Mouse (Mus musculus): ENCODE results near the gene Epas1. TPM values are rescaled to one million over a fixed set of nuclear protein-coding genes. Genes with fewer than 3 reads are reported as not detected.
A peak's percentile ranks its signal among the peaks of the same experiment; 100 is the strongest.

Gene Epas1
- 6.1 and 6.4 TPM in 2 replicates for polyA plus RNA-seq (2014; fragmentation: Nextera tagmentation; extraction: Ambion mirVana)

DNA sequence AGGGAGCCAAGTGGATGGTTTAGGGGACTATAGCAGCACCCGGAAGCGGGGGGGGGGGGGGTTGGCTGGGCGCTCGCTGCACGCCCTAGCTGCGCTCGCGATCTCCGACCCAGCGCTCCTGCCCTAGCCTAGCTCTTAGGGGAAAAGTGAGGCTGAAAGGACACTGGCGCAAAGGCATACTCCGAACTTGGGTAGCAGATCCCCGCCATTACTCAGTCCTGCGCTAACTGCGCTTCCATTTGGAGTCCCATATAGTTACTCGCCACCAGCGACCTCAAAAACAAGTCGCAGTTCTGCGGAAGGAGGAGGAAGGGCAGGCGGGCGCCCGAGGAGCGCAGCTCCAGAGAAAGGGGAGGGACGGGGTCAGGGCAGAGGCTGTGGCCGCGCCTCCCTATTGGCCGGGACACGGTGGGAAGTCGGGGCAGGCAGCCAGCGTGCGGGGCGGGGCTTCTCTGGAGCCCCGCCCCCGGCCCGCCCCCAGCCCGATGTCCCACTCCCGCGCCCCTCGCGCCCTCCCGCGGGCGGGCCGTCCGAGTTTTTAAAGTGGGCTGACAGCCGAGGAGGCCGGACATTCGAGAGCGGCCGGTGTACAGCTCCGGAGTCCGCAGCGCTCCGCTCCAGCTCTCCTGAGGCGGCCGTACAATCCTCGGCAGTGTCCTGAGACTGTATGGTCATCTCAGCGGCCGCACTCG lies at the start of gene Epas1:
TSS of gene Epas1 (plus strand) at position 571 of the 692 bp plus-strand sequence.
- peak; percentile 91 for ATAC-seq
- Histone ChIP-seq H3K9me3 (replicated peaks; ENCODE audit: control insufficient read depth, low read length) (no peaks in the 10 kb centered on the region), H3K9ac (ENCODE audit: low read length) (peak within 1 kb of the TSS; percentile 52), H3K27ac (ENCODE audit: low read depth, low read length) (no peak within 1 kb of the TSS), H3K4me1 (ENCODE audit: control insufficient read depth, insufficient read depth, low read length) (peaks cover 18% of the 10 kb centered on the region), H3K4me2 (ENCODE audit: low read length) (peak within 1 kb of the TSS; percentile 89), H3K36me3 (ENCODE audit: control insufficient read depth, insufficient read depth, low read length) (no peaks in the 10 kb centered on the region), H3K4me3 (ENCODE audit: low read depth, low read length) (peak within 1 kb of the TSS; percentile 48), H3K27me3 (replicated peaks; ENCODE audit: control insufficient read depth, insufficient read depth, low read length) (peaks cover 54% of the 10 kb centered on the region)
- peak; percentile 67 for DNase-seq (ENCODE audit: low spot score)
- WGBS, result under 1% methylated on average over 59 of the region's 60 CpGs

DNA sequence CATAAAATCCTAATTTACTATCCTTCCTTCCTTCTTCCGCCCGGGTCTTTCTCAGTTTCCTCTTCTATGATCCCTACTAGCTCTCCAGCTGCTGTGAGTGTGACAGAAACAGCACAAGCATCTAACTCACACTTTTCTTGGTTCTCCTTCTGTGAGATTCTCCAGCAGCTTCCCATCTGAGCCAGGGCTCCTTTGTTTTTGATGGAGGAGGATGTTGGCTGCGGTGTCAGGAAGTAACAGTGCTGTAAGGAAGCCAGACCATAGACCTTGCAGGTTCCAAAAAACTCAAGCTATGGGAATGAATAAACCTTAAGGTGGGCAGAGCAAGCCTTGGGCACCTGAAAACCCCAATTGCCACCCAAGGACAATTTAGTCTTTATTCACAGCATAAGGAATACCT lies 48.3 kb upstream of the Epas1 start:
- no peaks in the 10 kb centered on the region for H3K4me1 ChIP-seq (ENCODE audit: control insufficient read depth, insufficient read depth, low read length)
- H3K27ac ChIP-seq (ENCODE audit: low read depth, low read length), result no peak overlapping the region
- DNase-seq (ENCODE audit: low spot score) (no peak), ATAC-seq (no peak)
- H3K27me3 ChIP-seq (replicated peaks; ENCODE audit: control insufficient read depth, insufficient read depth, low read length), result no peaks in the 10 kb centered on the region
- WGBS, result 94% methylated on average over 3 of the region's 3 CpGs
- H3K4me2 ChIP-seq (ENCODE audit: low read length), result no peak overlapping the region
- H3K4me3 ChIP-seq (ENCODE audit: low read depth, low read length), result no peak overlapping the region
- no peaks in the 10 kb centered on the region for H3K36me3 ChIP-seq (ENCODE audit: control insufficient read depth, insufficient read depth, low read length)
- no peak overlapping the region for H3K9ac ChIP-seq (ENCODE audit: low read length)
- H3K9me3 ChIP-seq (replicated peaks; ENCODE audit: control insufficient read depth, low read length), result no peaks in the 10 kb centered on the region

DNA sequence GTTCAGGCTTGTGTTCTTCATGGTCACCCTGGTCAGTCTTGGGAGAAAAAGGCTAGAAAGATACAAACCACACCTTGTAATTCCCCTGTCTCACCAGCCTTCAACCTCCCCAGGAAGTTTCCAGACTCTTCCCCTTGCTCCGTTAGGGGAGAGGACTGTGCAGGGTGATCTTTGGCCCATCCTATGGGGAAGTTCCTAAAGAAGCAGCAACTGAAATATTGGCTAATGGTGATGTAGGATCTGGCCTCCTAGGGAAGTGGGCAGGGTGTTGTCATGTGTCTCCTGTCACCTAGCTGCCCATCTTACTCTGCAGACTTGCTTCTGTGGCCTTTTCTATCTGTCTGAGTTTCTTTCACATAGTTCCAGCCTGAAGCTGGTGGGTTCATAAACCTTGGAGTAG lies 47.0 kb upstream of the Epas1 start:
- 81% methylated on average over 1 of the region's 1 CpGs for WGBS
- Histone ChIP-seq H3K4me1 (ENCODE audit: control insufficient read depth, insufficient read depth, low read length) (no peaks in the 10 kb centered on the region), H3K9ac (ENCODE audit: low read length) (no peak overlapping the region), H3K4me2 (ENCODE audit: low read length) (no peak overlapping the region), H3K9me3 (replicated peaks; ENCODE audit: control insufficient read depth, low read length) (no peaks in the 10 kb centered on the region), H3K27me3 (replicated peaks; ENCODE audit: control insufficient read depth, insufficient read depth, low read length) (no peaks in the 10 kb centered on the region), H3K36me3 (ENCODE audit: control insufficient read depth, insufficient read depth, low read length) (no peaks in the 10 kb centered on the region), H3K4me3 (ENCODE audit: low read depth, low read length) (no peak overlapping the region), H3K27ac (ENCODE audit: low read depth, low read length) (no peak overlapping the region)
- DNase-seq (ENCODE audit: low spot score) (no peak), ATAC-seq (no peak)

DNA sequence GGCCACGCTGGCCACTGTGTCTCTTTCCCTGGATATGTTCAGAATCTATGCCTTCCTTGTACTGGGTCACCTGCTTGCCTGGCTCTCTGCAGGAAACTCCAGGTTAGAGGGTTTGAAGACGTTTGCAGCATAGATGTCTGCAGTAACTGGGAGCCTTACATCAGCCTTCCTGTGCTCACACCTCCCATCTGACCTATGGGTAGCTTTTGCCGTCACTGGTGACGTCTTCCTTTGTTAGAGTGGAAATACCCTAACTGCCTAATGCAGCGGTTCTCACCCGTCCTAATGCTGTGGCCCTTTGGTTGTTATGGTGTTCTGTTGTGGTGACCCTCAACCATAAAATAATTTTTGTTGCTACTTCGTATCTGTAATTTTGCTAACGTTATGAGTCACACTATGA lies 43.7 kb upstream of the Epas1 start:
- 80% methylated on average over 8 of the region's 8 CpGs for WGBS
- Histone ChIP-seq H3K4me2 (ENCODE audit: low read length) (no peak overlapping the region), H3K27ac (ENCODE audit: low read depth, low read length) (no peak overlapping the region), H3K4me3 (ENCODE audit: low read depth, low read length) (no peak overlapping the region), H3K27me3 (replicated peaks; ENCODE audit: control insufficient read depth, insufficient read depth, low read length) (no peaks in the 10 kb centered on the region), H3K9me3 (replicated peaks; ENCODE audit: control insufficient read depth, low read length) (no peaks in the 10 kb centered on the region), H3K9ac (ENCODE audit: low read length) (no peak overlapping the region), H3K4me1 (ENCODE audit: control insufficient read depth, insufficient read depth, low read length) (no peaks in the 10 kb centered on the region), H3K36me3 (ENCODE audit: control insufficient read depth, insufficient read depth, low read length) (no peaks in the 10 kb centered on the region)
- ATAC-seq (no peak), DNase-seq (ENCODE audit: low spot score) (no peak)

DNA sequence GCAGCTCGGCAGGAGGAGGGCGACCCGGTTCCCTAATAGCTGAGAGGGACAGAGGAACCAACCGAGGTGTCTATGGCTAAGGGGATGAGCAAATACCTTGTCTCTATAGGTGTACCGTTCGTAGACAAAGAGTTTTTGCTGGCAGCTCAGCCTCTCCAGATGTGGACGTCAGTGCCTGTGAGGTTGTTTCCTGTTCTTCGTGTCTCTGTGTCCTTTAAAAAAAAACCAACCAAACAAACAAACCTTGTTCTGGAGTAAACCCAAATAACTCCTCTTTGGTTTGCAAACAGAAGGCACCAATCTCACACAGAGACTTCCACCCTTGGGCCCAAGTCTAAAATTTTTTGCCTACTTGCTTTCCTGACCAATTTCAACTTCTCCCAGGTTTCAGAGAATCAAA lies 43.1 kb upstream of the Epas1 start:
- ATAC-seq (no peak), DNase-seq (ENCODE audit: low spot score) (no peak)
- Histone ChIP-seq H3K27me3 (replicated peaks; ENCODE audit: control insufficient read depth, insufficient read depth, low read length) (no peaks in the 10 kb centered on the region), H3K4me2 (ENCODE audit: low read length) (no peak overlapping the region), H3K36me3 (ENCODE audit: control insufficient read depth, insufficient read depth, low read length) (no peaks in the 10 kb centered on the region), H3K9ac (ENCODE audit: low read length) (no peak overlapping the region), H3K9me3 (replicated peaks; ENCODE audit: control insufficient read depth, low read length) (no peaks in the 10 kb centered on the region), H3K4me3 (ENCODE audit: low read depth, low read length) (no peak overlapping the region), H3K4me1 (ENCODE audit: control insufficient read depth, insufficient read depth, low read length) (no peaks in the 10 kb centered on the region), H3K27ac (ENCODE audit: low read depth, low read length) (no peak overlapping the region)
- 89% methylated on average over 8 of the region's 8 CpGs for WGBS

DNA sequence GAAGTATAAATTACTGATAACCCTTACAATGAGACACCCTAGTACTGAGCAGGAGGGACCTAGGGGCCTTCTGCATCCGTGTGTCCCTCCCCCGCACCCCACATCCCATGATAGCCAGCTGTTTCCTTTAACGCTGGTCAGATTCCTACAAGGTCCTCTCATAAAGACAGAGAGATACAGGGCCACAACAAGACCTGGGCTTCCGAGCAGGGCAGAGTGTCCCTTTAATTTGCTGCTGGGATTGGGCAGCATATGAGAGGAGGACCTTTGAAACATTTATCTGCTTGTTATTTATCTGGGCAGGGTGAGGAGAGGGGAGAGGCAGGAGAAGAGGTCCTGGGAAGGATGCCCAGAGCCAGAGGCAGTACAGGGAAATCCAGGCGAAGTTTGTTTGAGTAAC lies 41.6 kb upstream of the Epas1 start:
- no peak overlapping the region for H3K4me2 ChIP-seq (ENCODE audit: low read length)
- ATAC-seq (no peak), DNase-seq (ENCODE audit: low spot score) (no peak)
- H3K36me3 ChIP-seq (ENCODE audit: control insufficient read depth, insufficient read depth, low read length), result no peaks in the 10 kb centered on the region
- no peaks in the 10 kb centered on the region for H3K4me1 ChIP-seq (ENCODE audit: control insufficient read depth, insufficient read depth, low read length)
- WGBS, result 83% methylated on average over 5 of the region's 5 CpGs
- no peaks in the 10 kb centered on the region for H3K9me3 ChIP-seq (replicated peaks; ENCODE audit: control insufficient read depth, low read length)
- no peak overlapping the region for H3K27ac ChIP-seq (ENCODE audit: low read depth, low read length)
- no peak overlapping the region for H3K9ac ChIP-seq (ENCODE audit: low read length)
- H3K4me3 ChIP-seq (ENCODE audit: low read depth, low read length), result no peak overlapping the region
- H3K27me3 ChIP-seq (replicated peaks; ENCODE audit: control insufficient read depth, insufficient read depth, low read length), result no peaks in the 10 kb centered on the region

DNA sequence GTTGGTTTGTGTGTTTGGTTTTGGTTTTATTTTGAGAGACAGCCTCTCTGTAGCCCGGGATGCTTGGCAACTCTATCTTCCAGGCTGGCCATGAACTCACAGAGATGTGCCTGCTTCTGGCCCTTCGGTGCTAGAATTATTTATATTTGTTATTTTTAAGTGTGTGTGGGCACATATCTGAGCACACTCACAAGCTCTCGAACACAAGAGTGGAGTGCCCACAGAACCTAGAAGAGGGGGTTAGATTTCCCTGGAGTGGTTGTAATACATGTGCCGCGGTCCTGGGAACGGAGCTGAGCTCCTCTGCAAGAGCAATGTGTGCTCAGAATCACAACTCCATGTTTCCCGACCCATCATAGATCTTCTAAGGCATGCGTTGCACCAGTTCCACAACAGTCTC lies 40.9 kb upstream of the Epas1 start:
- H3K9me3 ChIP-seq (replicated peaks; ENCODE audit: control insufficient read depth, low read length), result no peaks in the 10 kb centered on the region
- no peaks in the 10 kb centered on the region for H3K27me3 ChIP-seq (replicated peaks; ENCODE audit: control insufficient read depth, insufficient read depth, low read length)
- H3K27ac ChIP-seq (ENCODE audit: low read depth, low read length), result no peak overlapping the region
- no peak for ATAC-seq
- no peak overlapping the region for H3K4me2 ChIP-seq (ENCODE audit: low read length)
- no peaks in the 10 kb centered on the region for H3K4me1 ChIP-seq (ENCODE audit: control insufficient read depth, insufficient read depth, low read length)
- no peak for DNase-seq (ENCODE audit: low spot score)
- no peaks in the 10 kb centered on the region for H3K36me3 ChIP-seq (ENCODE audit: control insufficient read depth, insufficient read depth, low read length)
- no peak overlapping the region for H3K9ac ChIP-seq (ENCODE audit: low read length)
- 94% methylated on average over 8 of the region's 8 CpGs for WGBS
- H3K4me3 ChIP-seq (ENCODE audit: low read depth, low read length), result no peak overlapping the region

DNA sequence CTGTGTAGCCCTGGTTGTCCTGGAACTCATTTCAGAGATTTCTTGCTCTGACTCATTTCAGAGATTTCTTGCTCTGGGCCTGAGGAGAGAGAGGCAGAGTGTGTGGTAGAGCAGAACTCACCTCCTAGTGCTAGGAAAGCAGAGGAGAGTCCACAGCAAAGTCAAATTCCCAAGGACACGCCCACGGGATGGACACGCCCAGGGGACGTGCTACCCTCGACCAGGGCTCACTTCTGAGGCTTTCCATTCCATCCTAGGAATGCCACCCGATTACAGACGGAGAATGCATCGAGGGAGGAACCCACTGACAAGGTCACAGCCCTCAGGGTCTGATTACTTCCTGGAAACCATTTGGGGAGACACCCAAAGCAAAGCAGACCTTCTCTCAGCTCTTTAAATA lies 39.9 kb upstream of the Epas1 start:
- H3K27me3 ChIP-seq (replicated peaks; ENCODE audit: control insufficient read depth, insufficient read depth, low read length), result no peaks in the 10 kb centered on the region
- H3K27ac ChIP-seq (ENCODE audit: low read depth, low read length), result no peak overlapping the region
- no peaks in the 10 kb centered on the region for H3K36me3 ChIP-seq (ENCODE audit: control insufficient read depth, insufficient read depth, low read length)
- no peak overlapping the region for H3K4me2 ChIP-seq (ENCODE audit: low read length)
- no peak overlapping the region for H3K4me3 ChIP-seq (ENCODE audit: low read depth, low read length)
- DNase-seq (ENCODE audit: low spot score) (no peak), ATAC-seq (no peak)
- H3K9me3 ChIP-seq (replicated peaks; ENCODE audit: control insufficient read depth, low read length), result no peaks in the 10 kb centered on the region
- WGBS, result 36% methylated on average over 8 of the region's 8 CpGs
- H3K9ac ChIP-seq (ENCODE audit: low read length), result no peak overlapping the region
- H3K4me1 ChIP-seq (ENCODE audit: control insufficient read depth, insufficient read depth, low read length), result no peaks in the 10 kb centered on the region

DNA sequence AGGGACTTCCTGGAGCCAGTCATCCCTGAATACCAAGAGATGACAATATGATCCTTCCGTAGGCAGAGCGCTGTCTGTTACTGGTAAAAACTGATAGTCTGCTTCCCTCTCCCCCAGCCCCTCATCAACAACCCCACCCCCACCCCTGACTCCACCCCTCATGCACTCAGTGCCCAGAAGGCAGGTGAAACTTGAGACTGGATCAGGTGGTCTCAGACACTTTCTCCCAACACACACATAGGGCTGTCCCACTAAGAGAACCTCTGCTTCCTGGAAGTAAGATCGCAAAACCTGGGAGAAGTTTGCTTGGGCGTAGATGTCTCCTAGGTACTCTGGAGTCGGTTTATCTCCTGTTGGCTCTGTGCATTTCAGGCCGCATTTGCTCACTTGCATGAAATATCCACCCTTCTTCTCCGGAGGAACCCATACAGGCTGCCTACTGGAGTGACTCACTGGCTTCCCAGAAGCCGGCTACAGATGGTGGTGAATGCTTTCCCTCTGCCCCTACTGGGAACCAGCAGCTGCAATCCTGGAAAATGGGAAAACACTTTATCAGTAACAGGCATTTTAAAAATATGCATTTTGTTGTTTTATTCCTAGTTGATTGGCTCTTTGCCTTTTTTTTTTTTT lies 28.6 kb upstream of the Epas1 start:
- Histone ChIP-seq H3K4me2 (ENCODE audit: low read length) (no peak overlapping the region), H3K27me3 (replicated peaks; ENCODE audit: control insufficient read depth, insufficient read depth, low read length) (no peaks in the 10 kb centered on the region), H3K36me3 (ENCODE audit: control insufficient read depth, insufficient read depth, low read length) (no peaks in the 10 kb centered on the region), H3K9ac (ENCODE audit: low read length) (no peak overlapping the region), H3K9me3 (replicated peaks; ENCODE audit: control insufficient read depth, low read length) (no peaks in the 10 kb centered on the region), H3K4me1 (ENCODE audit: control insufficient read depth, insufficient read depth, low read length) (no peaks in the 10 kb centered on the region), H3K27ac (ENCODE audit: low read depth, low read length) (no peak overlapping the region), H3K4me3 (ENCODE audit: low read depth, low read length) (no peak overlapping the region)
- ATAC-seq (no peak), DNase-seq (ENCODE audit: low spot score) (no peak)
- 72% methylated on average over 8 of the region's 8 CpGs for WGBS
